Mouse (Mus musculus) lung, adult 2 months (tissue): ENCODE data around the gene Six1.

Experiments
- CTCF ChIP-seq: fragments of 200-500 bp; IDR thresholded peaks from 2 replicates; pipeline ENCODE4 v1.5.1; 2011; ENCODE audit warnings: mild to moderate bottlenecking, low read length, control low read depth; ENCODE audit not compliant: insufficient read depth
- POLR2A ChIP-seq: fragments of 200-500 bp; IDR thresholded peaks from 2 replicates; pipeline ENCODE4 v1.6.1; 2011; ENCODE audit warnings: low read depth, mild to moderate bottlenecking, control low read depth, low read length, borderline replicate concordance; ENCODE audit errors: extremely low read depth

- TF ChIP-seq POLR2A: no peak
- TF ChIP-seq CTCF: no peak
These were observed 40.5 kb upstream of the Six1 start for GRCm38 (mm10) chr12:73094189-73094588.
